Mouse (Mus musculus) midbrain, embryonic 12.5 days (tissue): ENCODE data around the gene Tmem8b. TPM values are rescaled to one million over a fixed set of nuclear protein-coding genes. Genes with fewer than 3 reads are reported as not detected.

Experiments used
- ATAC-seq: fragments of 200-750 bp; cut with Nextera tagmentation; 2 replicates; pipeline ENCODE4 v1.8.0; 2017; ENCODE audit warnings: low read depth, moderate TSS enrichment, moderate library complexity; ENCODE audit not compliant: low FRiP score
- H3K27ac ChIP-seq: fragments of 300-500 bp; sonication (generic); replicated peaks from 2 replicates; pipeline ENCODE4 v1.5.1; 2016; ENCODE audit warnings: mild to moderate bottlenecking
- H3K27me3 ChIP-seq: fragments of 300-500 bp; sonication (generic); 2 replicates; pipeline ENCODE4 v1.6.1; 2016; ENCODE audit warnings: mild to moderate bottlenecking
- H3K36me3 ChIP-seq: fragments of 300-500 bp; sonication (generic); 2 replicates; pipeline ENCODE4 v1.6.1; 2016
- H3K4me1 ChIP-seq: fragments of 300-500 bp; sonication (generic); 2 replicates; pipeline ENCODE4 v1.6.1; 2016
- H3K4me2 ChIP-seq: fragments of 300-500 bp; sonication (generic); replicated peaks from 2 replicates; pipeline ENCODE4 v1.6.1; 2016; ENCODE audit warnings: mild to moderate bottlenecking, moderate library complexity
- H3K4me3 ChIP-seq: fragments of 300-500 bp; sonication (generic); 2 replicates; pipeline ENCODE4 v1.5.1; 2016; ENCODE audit warnings: mild to moderate bottlenecking
- H3K9ac ChIP-seq: fragments of 300-500 bp; sonication (generic); replicated peaks from 2 replicates; pipeline ENCODE4 v1.6.1; 2016; ENCODE audit warnings: mild to moderate bottlenecking, moderate library complexity
- H3K9me3 ChIP-seq: fragments of 300-500 bp; sonication (generic); 2 replicates; pipeline ENCODE4 v1.6.1; 2016; ENCODE audit warnings: mild to moderate bottlenecking
- WGBS: fragments of 180-500 bp; shearing (Covaris S2); methylation state at CpG from one replicate; pipeline ENCODE4 v1.1.7; 2016; 5-methylcytosine and 5-hydroxymethylcytosine counted together
- polyA plus RNA-seq: library from polyadenylated mRNA; unstranded; fragments of >200 nt; fragmentation: Nextera tagmentation; extraction: Ambion mirVana; gene quantifications from 2 replicates; pipeline ENCODE4 v1.2.1, GENCODE M21; 2016

Tmem8b gene
- polyA plus RNA-seq, 1 experiment from 2014 or later, result 11.9 TPM

- no peaks in the 10 kb centered on the region for H3K9me3 ChIP-seq
- WGBS, result 94% methylated on average over 13 of the region's 13 CpGs
These were observed 27.8 kb downstream of the Tmem8b start for GRCm38 (mm10) chr4:43696561-43696960.

DNA sequence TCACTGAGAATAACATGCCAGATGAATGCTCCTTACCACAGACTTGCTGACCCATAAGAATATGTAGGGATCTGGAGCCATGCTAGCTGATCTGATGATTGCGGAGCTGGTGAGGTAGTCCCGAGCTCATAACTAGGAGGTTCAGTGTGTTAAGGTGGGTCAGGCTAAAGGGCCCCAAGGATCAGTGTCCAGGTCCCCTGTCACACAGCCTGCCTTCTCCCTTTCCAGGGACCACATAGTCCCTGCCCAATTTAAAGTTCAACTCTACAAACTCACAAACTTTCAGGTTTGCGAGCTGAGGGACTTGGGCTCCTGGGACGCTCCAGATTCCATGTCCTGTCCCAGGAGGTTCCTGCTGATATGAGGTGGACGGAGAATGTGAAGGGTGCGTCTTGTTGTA is 31.9 kb downstream of the Tmem8b start, which contains the start of gene Olfr70:
TSS of gene Olfr70 (minus strand) at position 101 of the 400 bp plus-strand sequence.
- WGBS, result 91% methylated on average over 6 of the region's 6 CpGs
- no peak for ATAC-seq

More at GRCm38 (mm10) chr4:43696561-43696960, 27.8 kb downstream of the Tmem8b start:
- no peak overlapping the region for H3K4me3 ChIP-seq
- ATAC-seq, result no peak
- H3K36me3 ChIP-seq, result no peaks in the 10 kb centered on the region
- no peak overlapping the region for H3K4me2 ChIP-seq
- no peak overlapping the region for H3K9ac ChIP-seq
- H3K4me1 ChIP-seq, result no peaks in the 10 kb centered on the region
- no peak overlapping the region for H3K27ac ChIP-seq
- no peaks in the 10 kb centered on the region for H3K27me3 ChIP-seq

DNA sequence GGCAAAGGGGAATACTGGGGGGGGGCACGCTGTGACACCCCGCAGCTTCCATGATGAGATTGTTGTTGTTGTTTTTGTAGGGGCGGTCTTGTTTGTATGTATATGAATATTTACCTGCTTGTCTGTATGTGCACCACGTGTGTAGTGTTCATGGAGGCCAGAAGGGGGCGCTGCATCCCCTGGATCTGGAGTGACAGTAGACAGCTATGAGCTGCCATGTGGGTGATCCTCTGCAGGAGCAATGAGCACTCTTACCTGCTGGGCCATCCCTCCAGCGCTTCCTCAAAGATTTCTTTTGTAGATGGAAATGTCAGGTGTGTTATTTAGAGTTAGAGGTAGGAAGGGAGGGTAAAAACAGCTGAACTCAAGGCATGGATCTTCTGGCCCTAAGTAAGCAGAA is 34.7 kb downstream of the Tmem8b start:
- Histone ChIP-seq H3K36me3 (no peaks in the 10 kb centered on the region), H3K4me1 (no peaks in the 10 kb centered on the region), H3K27ac (no peak overlapping the region), H3K9me3 (no peaks in the 10 kb centered on the region), H3K27me3 (no peaks in the 10 kb centered on the region), H3K4me3 (no peak overlapping the region), H3K4me2 (no peak overlapping the region), H3K9ac (no peak overlapping the region)
- no peak for ATAC-seq
- 76% methylated on average over 6 of the region's 6 CpGs for WGBS

More for the DNA sequence above, 31.9 kb downstream of the Tmem8b start, which contains the start of gene Olfr70:
- Histone ChIP-seq H3K4me3 (no peak within 1 kb of the TSS), H3K36me3 (no peaks in the 10 kb centered on the region), H3K9me3 (no peaks in the 10 kb centered on the region), H3K9ac (no peak within 1 kb of the TSS), H3K4me2 (no peak within 1 kb of the TSS), H3K27ac (no peak within 1 kb of the TSS), H3K27me3 (no peaks in the 10 kb centered on the region), H3K4me1 (no peaks in the 10 kb centered on the region)

GRCm38 (mm10) chr4:43703851-43704250 is 35.1 kb downstream of the Tmem8b start:
- Histone ChIP-seq H3K36me3 (no peaks in the 10 kb centered on the region), H3K4me1 (no peaks in the 10 kb centered on the region), H3K4me3 (no peak overlapping the region), H3K27ac (no peak overlapping the region), H3K9me3 (no peaks in the 10 kb centered on the region), H3K4me2 (no peak overlapping the region), H3K27me3 (no peaks in the 10 kb centered on the region), H3K9ac (no peak overlapping the region)
- ATAC-seq, result no peak
- 83% methylated on average over 8 of the region's 8 CpGs for WGBS

DNA sequence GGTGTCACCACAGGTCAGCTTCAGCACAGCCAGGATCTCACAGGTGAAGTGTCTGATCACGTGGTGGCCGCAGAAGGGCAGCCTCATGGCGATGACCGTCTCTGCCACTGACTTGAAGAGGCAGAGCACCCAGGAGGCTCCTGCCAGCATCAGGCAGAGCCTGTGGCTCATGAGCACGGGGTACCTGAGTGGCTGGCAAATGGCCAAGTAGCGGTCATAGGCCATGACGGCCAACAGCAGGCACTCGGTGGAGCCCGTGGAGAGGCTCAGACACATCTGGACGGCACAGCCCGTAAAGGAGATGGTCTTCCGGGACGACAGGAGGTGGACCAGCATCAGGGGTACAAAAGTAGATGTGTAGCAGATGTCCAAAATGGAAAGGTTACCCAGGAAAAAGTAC is 37.2 kb downstream of the Tmem8b start:
- WGBS, result 91% methylated on average over 13 of the region's 13 CpGs
- no peak for ATAC-seq

DNA sequence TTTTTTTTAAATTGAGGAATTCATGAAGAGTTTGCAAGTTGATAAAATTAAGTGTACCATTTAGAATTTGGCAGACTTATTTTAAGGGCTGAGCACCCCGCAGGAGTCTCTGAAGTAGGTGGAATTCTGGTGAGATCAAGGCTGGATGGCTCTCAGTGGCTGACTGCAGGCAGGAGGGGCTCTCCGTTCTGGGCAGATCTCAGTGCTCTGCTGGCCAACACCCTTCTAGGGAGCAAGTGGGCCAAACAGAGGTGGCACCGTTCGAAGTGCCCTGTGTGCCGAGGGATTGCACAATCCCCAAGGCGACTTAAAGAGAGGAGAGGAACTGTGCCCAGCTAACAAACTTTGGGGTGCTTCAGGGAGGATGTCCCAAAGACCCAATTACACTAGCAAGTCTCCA is 41.1 kb downstream of the Tmem8b start, which contains the start of gene Olfr71:
TSS of gene Olfr71 (minus strand) at position 387 of the 400 bp plus-strand sequence.
- Histone ChIP-seq H3K4me2 (no peak within 1 kb of the TSS), H3K9me3 (no peaks in the 10 kb centered on the region), H3K9ac (no peak within 1 kb of the TSS), H3K4me1 (no peaks in the 10 kb centered on the region), H3K27me3 (no peaks in the 10 kb centered on the region), H3K36me3 (no peaks in the 10 kb centered on the region), H3K27ac (no peak within 1 kb of the TSS), H3K4me3 (no peak within 1 kb of the TSS)
- WGBS, result 84% methylated on average over 6 of the region's 6 CpGs
- ATAC-seq, result no peak

More for the DNA sequence above, 37.2 kb downstream of the Tmem8b start:
- H3K36me3 ChIP-seq, result no peaks in the 10 kb centered on the region
- H3K4me3 ChIP-seq, result no peak overlapping the region
- no peak overlapping the region for H3K9ac ChIP-seq
- no peaks in the 10 kb centered on the region for H3K27me3 ChIP-seq
- H3K27ac ChIP-seq, result no peak overlapping the region
- H3K4me1 ChIP-seq, result no peaks in the 10 kb centered on the region
- no peak overlapping the region for H3K4me2 ChIP-seq
- H3K9me3 ChIP-seq, result no peaks in the 10 kb centered on the region

- H3K4me3 ChIP-seq, result no peak overlapping the region
- WGBS, result 3% methylated on average over 2 of the region's 2 CpGs
- H3K27ac ChIP-seq, result no peak overlapping the region
- no peak overlapping the region for H3K4me2 ChIP-seq
- H3K36me3 ChIP-seq, result no peaks in the 10 kb centered on the region
- H3K27me3 ChIP-seq, result no peaks in the 10 kb centered on the region
- ATAC-seq, result no peak
- no peaks in the 10 kb centered on the region for H3K9me3 ChIP-seq
- no peaks in the 10 kb centered on the region for H3K4me1 ChIP-seq
- H3K9ac ChIP-seq, result no peak overlapping the region
These were observed 43.0 kb downstream of the Tmem8b start for GRCm38 (mm10) chr4:43711821-43712220.

GRCm38 (mm10) chr4:43713652-43714219 is 45.0 kb downstream of the Tmem8b start:
- ATAC-seq, result no peak
- no peaks in the 10 kb centered on the region for H3K36me3 ChIP-seq
- no peak overlapping the region for H3K4me2 ChIP-seq
- H3K9ac ChIP-seq, result no peak overlapping the region
- no peaks in the 10 kb centered on the region for H3K4me1 ChIP-seq
- H3K9me3 ChIP-seq, result no peaks in the 10 kb centered on the region
- H3K27me3 ChIP-seq, result no peaks in the 10 kb centered on the region
- H3K4me3 ChIP-seq, result no peak overlapping the region
- no peak overlapping the region for H3K27ac ChIP-seq
- 45% methylated on average over 7 of the region's 7 CpGs for WGBS

GRCm38 (mm10) chr4:43720491-43721228 is 51.9 kb downstream of the Tmem8b start:
- peaks cover 5% of the 10 kb centered on the region; the same call in 1 of the 2 replicates for H3K4me1 ChIP-seq
- no peaks in the 10 kb centered on the region for H3K36me3 ChIP-seq
- H3K9me3 ChIP-seq, result no peaks in the 10 kb centered on the region
- H3K27ac ChIP-seq, result 0 out of 2 replicates have a peak overlapping the region, but pooled peaks have one; percentile 39
- no peaks in the 10 kb centered on the region for H3K27me3 ChIP-seq
- 61% methylated on average over 13 of the region's 16 CpGs for WGBS
- H3K4me2 ChIP-seq, result no peak overlapping the region
- no peak overlapping the region for H3K9ac ChIP-seq
- no peak for ATAC-seq
- H3K4me3 ChIP-seq, result no peak overlapping the region

GRCm38 (mm10) chr4:43722191-43722590 is 53.4 kb downstream of the Tmem8b start:
- no peak overlapping the region for H3K27ac ChIP-seq
- H3K36me3 ChIP-seq, result no peaks in the 10 kb centered on the region
- no peak overlapping the region for H3K9ac ChIP-seq
- peaks cover 5% of the 10 kb centered on the region; the same call in 1 of the 2 replicates for H3K4me1 ChIP-seq
- H3K27me3 ChIP-seq, result no peaks in the 10 kb centered on the region
- H3K4me2 ChIP-seq, result no peak overlapping the region
- 84% methylated on average over 4 of the region's 4 CpGs for WGBS
- no peak for ATAC-seq
- H3K9me3 ChIP-seq, result no peaks in the 10 kb centered on the region
- no peak overlapping the region for H3K4me3 ChIP-seq

DNA sequence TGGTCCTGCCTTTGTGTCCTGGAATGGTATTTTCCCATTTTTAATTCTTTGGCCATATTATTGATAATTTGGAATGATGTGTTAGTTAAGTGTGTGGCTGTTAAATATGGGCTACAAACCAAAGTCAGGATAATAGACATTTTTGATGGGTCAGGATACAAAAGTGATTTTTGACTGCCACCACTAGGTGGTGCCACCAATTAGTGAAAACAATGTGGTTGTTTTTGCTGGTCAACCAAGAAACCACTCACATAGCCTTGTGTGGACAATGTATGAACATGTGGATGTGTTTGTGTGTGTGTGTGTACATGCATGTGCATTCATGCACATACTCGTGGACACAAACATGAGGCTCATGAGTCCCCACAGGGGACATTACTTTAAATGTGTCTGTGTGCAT is 56.0 kb downstream of the Tmem8b start:
- H3K27ac ChIP-seq, result no peak overlapping the region
- H3K36me3 ChIP-seq, result no peaks in the 10 kb centered on the region
- H3K9me3 ChIP-seq, result no peaks in the 10 kb centered on the region
- ATAC-seq, result no peak
- H3K9ac ChIP-seq, result no peak overlapping the region
- H3K4me2 ChIP-seq, result no peak overlapping the region
- 37% methylated on average over 1 of the region's 1 CpGs for WGBS
- no peaks in the 10 kb centered on the region; the same call in 1 of the 2 replicates for H3K27me3 ChIP-seq
- H3K4me1 ChIP-seq, result peaks cover 5% of the 10 kb centered on the region; the same call in 1 of the 2 replicates
- H3K4me3 ChIP-seq, result no peak overlapping the region

- ATAC-seq, result no peak
- Histone ChIP-seq H3K4me1 (no peaks in the 10 kb centered on the region), H3K4me3 (no peak overlapping the region), H3K27me3 (no peaks in the 10 kb centered on the region; the same call in 1 of the 2 replicates), H3K4me2 (no peak overlapping the region), H3K9ac (no peak overlapping the region), H3K27ac (no peak overlapping the region), H3K9me3 (no peaks in the 10 kb centered on the region), H3K36me3 (no peaks in the 10 kb centered on the region)
- WGBS, result 80% methylated on average over 12 of the region's 12 CpGs
These were observed 57.6 kb downstream of the Tmem8b start for GRCm38 (mm10) chr4:43726228-43726993.
